Mouse (Mus musculus): ENCODE results near the gene Pcdh9.

- TF ChIP-seq CTCF (IDR thresholded peaks at IDR 0.05; ENCODE audit: borderline replicate concordance, insufficient read depth, low read depth, low read length) (no peak), POLR2A (IDR thresholded peaks at IDR 0.05; ENCODE audit: borderline replicate concordance, insufficient read depth, low read length) (no peak)
Observed at GRCm38 (mm10) chr14:93275661-93276060, 614.8 kb downstream of the Pcdh9 start.

All from cerebellum, adult 2 months (tissue).